Mouse (Mus musculus) MEL (cell line): ENCODE data around the gene Cd9. TPM values are rescaled to one million over a fixed set of nuclear protein-coding genes. Genes with fewer than 3 reads are reported as not detected.
"Not testable (repeated sequence)": the region's sequence is repeated elsewhere in the genome, so short reads cannot be mapped to it uniquely, and the experiment has no call there.

ENCODE experiments used
- DNase-seq: peaks from one replicate; pipeline ENCODE4 v3.0.0; 2011; ENCODE audit warnings: low read depth, low spot score
- H3K27ac ChIP-seq: 2 replicates; pipeline ENCODE4 v1.5.1; 2012; ENCODE audit warnings: low read depth, mild to moderate bottlenecking, control low read depth, low read length, moderate library complexity; ENCODE audit not compliant: control insufficient read depth
- H3K27me3 ChIP-seq, 2 experiments: fragments of 150-350 bp in 1 of 2; sonication (generic) in 1 of 2; 2 replicates each; pipeline ENCODE4 v1.6.1; 2012; ENCODE audit warnings: low read length in 2 of 2, mild to moderate bottlenecking in 2 of 2, improper control_type of control experiment in 1 of 2, moderate library complexity in 1 of 2; ENCODE audit not compliant: insufficient read depth in 2 of 2, control insufficient read depth in 1 of 2
- H3K36me3 ChIP-seq, 2 experiments: 2 replicates each; pipeline ENCODE4 v1.6.1; 2012 to 2014; ENCODE audit warnings: low read length in 2 of 2, improper control_type of control experiment in 1 of 2, inconsistent platforms in 1 of 2, mild to moderate bottlenecking in 1 of 2; ENCODE audit not compliant: insufficient read depth in 2 of 2, control insufficient read depth in 1 of 2
- H3K4me1 ChIP-seq, 2 experiments: fragments of 150-350 bp in 1 of 2; sonication (generic) in 1 of 2; 2 replicates each; pipeline ENCODE4 v1.6.1; 2012; ENCODE audit warnings: low read length in 2 of 2, improper control_type of control experiment in 1 of 2, mild to moderate bottlenecking in 1 of 2; ENCODE audit not compliant: insufficient read depth in 2 of 2, control insufficient read depth in 1 of 2
- H3K4me3 ChIP-seq, 2 experiments: fragments of 150-350 bp in 1 of 2; sonication (generic) in 1 of 2; 2 replicates each; pipeline ENCODE4 v1.5.1; 2012; ENCODE audit warnings: low read depth in 2 of 2, low read length in 2 of 2, mild to moderate bottlenecking in 2 of 2, moderate library complexity in 2 of 2, control low read depth in 1 of 2, improper control_type of control experiment in 1 of 2; ENCODE audit not compliant: control insufficient read depth in 1 of 2, insufficient read depth in 1 of 2
- H3K79me2 ChIP-seq: 2 replicates; pipeline ENCODE4 v1.6.1; 2012; ENCODE audit warnings: mild to moderate bottlenecking, low read length, moderate library complexity; ENCODE audit not compliant: control insufficient read depth, poor library complexity, insufficient read depth
- H3K9ac ChIP-seq: 2 replicates; pipeline ENCODE4 v1.6.1; 2012; ENCODE audit warnings: low read depth, mild to moderate bottlenecking, control low read depth, low read length, moderate library complexity; ENCODE audit not compliant: control insufficient read depth, poor library complexity, severe bottlenecking
- H3K9me3 ChIP-seq: fragments of 150-350 bp; sonication (generic); replicated peaks from 2 replicates; pipeline ENCODE4 v1.6.1; 2012; ENCODE audit warnings: mild to moderate bottlenecking, low read length, improper control_type of control experiment, moderate library complexity; ENCODE audit not compliant: insufficient read depth
- EP300 ChIP-seq, 2 experiments: IDR thresholded peaks; 2 replicates each; pipeline ENCODE4 v1.6.1; 2011; ENCODE audit warnings: improper control_type of control experiment in 2 of 2, low read length in 2 of 2, low read depth in 1 of 2, mild to moderate bottlenecking in 1 of 2
- GATA1 ChIP-seq: IDR thresholded peaks from 2 replicates; pipeline ENCODE4 v1.6.1; 2011; ENCODE audit warnings: low read depth, low read length, improper control_type of control experiment
- HCFC1 ChIP-seq: IDR thresholded peaks from 2 replicates; pipeline ENCODE4 v1.6.1; 2012; ENCODE audit warnings: low read depth, mild to moderate bottlenecking, inconsistent platforms, low read length, improper control_type of control experiment, moderate library complexity
- MAFK ChIP-seq: IDR thresholded peaks from 2 replicates; pipeline ENCODE4 v1.6.1; 2011; ENCODE audit warnings: low read depth, mild to moderate bottlenecking, low read length, improper control_type of control experiment, borderline replicate concordance
- MAX ChIP-seq: IDR thresholded peaks from 2 replicates; pipeline ENCODE4 v1.6.1; 2011; ENCODE audit warnings: low read length, improper control_type of control experiment
- MAZ ChIP-seq: IDR thresholded peaks from 2 replicates; pipeline ENCODE4 v1.6.1; 2012; ENCODE audit warnings: low read depth, mild to moderate bottlenecking, inconsistent platforms, low read length, improper control_type of control experiment
- MEF2A ChIP-seq: IDR thresholded peaks from 2 replicates; pipeline ENCODE4 v1.6.1; 2014; ENCODE audit warnings: low read depth, mild to moderate bottlenecking, inconsistent platforms, low read length, improper control_type of control experiment; ENCODE audit not compliant: poor library complexity, insufficient replicate concordance, severe bottlenecking; ENCODE audit errors: extremely low read depth
- MYB ChIP-seq: IDR thresholded peaks from 2 replicates; pipeline ENCODE4 v1.6.1; 2011; ENCODE audit warnings: mild to moderate bottlenecking, low read depth, low read length, improper control_type of control experiment
- NELFE ChIP-seq: IDR thresholded peaks from 2 replicates; pipeline ENCODE4 v1.6.1; 2011; ENCODE audit warnings: low read depth, low read length, improper control_type of control experiment
- POLR2AphosphoS2 ChIP-seq: IDR thresholded peaks from 2 replicates; pipeline ENCODE4 v1.6.1; 2011; ENCODE audit warnings: low read length, improper control_type of control experiment
- RAD21 ChIP-seq: IDR thresholded peaks from 2 replicates; pipeline ENCODE4 v1.6.1; 2011; ENCODE audit warnings: mild to moderate bottlenecking, low read depth, low read length, improper control_type of control experiment
- RCOR1 ChIP-seq: IDR thresholded peaks from 2 replicates; pipeline ENCODE4 v1.6.1; 2012; ENCODE audit warnings: low read depth, mild to moderate bottlenecking, inconsistent platforms, low read length, improper control_type of control experiment
- SMC3 ChIP-seq: IDR thresholded peaks from 2 replicates; pipeline ENCODE4 v1.6.1; 2011; ENCODE audit warnings: low read depth, low read length, improper control_type of control experiment
- TCF12 ChIP-seq: IDR thresholded peaks from 2 replicates; pipeline ENCODE4 v1.6.1; 2014; ENCODE audit warnings: low read depth, mild to moderate bottlenecking, inconsistent platforms, low read length, improper control_type of control experiment, moderate library complexity
- UBTF ChIP-seq: IDR thresholded peaks from 2 replicates; pipeline ENCODE4 v1.6.1; 2012; ENCODE audit warnings: low read depth, mild to moderate bottlenecking, inconsistent platforms, low read length, improper control_type of control experiment, moderate library complexity, borderline replicate concordance; ENCODE audit not compliant: insufficient read depth
- USF2 ChIP-seq, 2 experiments: IDR thresholded peaks; 2 replicates each; pipeline ENCODE4 v1.6.1; 2011 to 2012; ENCODE audit warnings: improper control_type of control experiment in 2 of 2, low read length in 2 of 2, borderline replicate concordance in 1 of 2, inconsistent platforms in 1 of 2, low read depth in 1 of 2, mild to moderate bottlenecking in 1 of 2; ENCODE audit not compliant: insufficient read depth in 1 of 2
- ZMIZ1 ChIP-seq: IDR thresholded peaks from 2 replicates; pipeline ENCODE4 v1.6.1; 2012; ENCODE audit warnings: low read depth, mild to moderate bottlenecking, inconsistent platforms, low read length, improper control_type of control experiment, moderate library complexity
- ZNF384 ChIP-seq: IDR thresholded peaks from 2 replicates; pipeline ENCODE4 v1.6.1; 2012; ENCODE audit warnings: low read depth, mild to moderate bottlenecking, inconsistent platforms, low read length, improper control_type of control experiment
- polyA plus RNA-seq, 2 experiments: library from polyadenylated mRNA; stranded (reverse) in 1 of 2; unstranded in 1 of 2; fragments of >175 nt in 1 of 2; fragments of >200 nt in 1 of 2; gene quantifications; 2 replicates each; pipeline versions ENCODE4 v1.2.1 to v1.2.4; 2012; ENCODE audit warnings: low replicate concordance in 2 of 2, low read depth in 1 of 2; ENCODE audit not compliant: insufficient read length in 2 of 2, insufficient read depth in 1 of 2, missing spikeins in 1 of 2
- total RNA-seq: library from RNA; depleted of rRNA; stranded (reverse); fragments of 300-350 nt; gene quantifications from 2 replicates; pipeline ENCODE4 v1.2.3, GENCODE M21; 2012

The Cd9 gene
- total and polyA plus RNA-seq, 3 experiments, result 3.6 to 10.9 TPM; not detected in 1

DNA sequence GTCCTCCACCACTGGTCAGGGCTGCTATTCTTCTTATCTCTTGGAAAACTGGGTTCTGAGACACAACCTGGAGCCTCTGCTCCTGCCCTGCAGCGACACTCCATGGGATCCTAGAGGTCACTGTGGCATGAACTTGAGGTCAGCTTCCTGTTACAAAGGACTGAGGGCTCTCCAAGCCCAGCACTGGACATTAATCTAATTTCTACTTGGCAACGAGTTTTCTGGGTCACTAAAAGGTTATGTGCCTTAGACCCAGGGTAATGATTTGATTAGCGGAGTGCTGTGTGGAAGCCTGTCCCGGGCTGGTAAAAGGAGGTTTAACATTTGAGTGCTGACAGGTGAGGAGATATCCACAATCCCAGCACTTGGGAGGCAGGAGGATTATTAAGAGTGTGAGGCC is 9.0 kb downstream of the Cd9 start:
- no peak for TF ChIP-seq ZMIZ1
- no peak for TF ChIP-seq ZNF384
- TF ChIP-seq GATA1, result no peak
- no peak for TF ChIP-seq USF2 (IDR thresholded peaks at IDR 0.05; ENCODE audit: borderline replicate concordance in 1 of 2, insufficient read depth in 1 of 2, low read depth in 1 of 2, low read length in 2 of 2)
- no peak for TF ChIP-seq MAX
- no peak for TF ChIP-seq MAZ
- no peak for TF ChIP-seq RCOR1
- TF ChIP-seq EP300 (IDR thresholded peaks at IDR 0.05; ENCODE audit: low read depth in 1 of 2, low read length in 2 of 2), result no peak
- TF ChIP-seq MEF2A, result no peak
- no peak for TF ChIP-seq POLR2AphosphoS2
- no peak for TF ChIP-seq RAD21
- TF ChIP-seq TCF12, result no peak
- H3K9me3 ChIP-seq, result no peaks in the 10 kb centered on the region
- DNase-seq, result no peak
- peaks cover 0 to 4% of the 10 kb centered on the region in 2 experiments; a peak in 2 of 4 replicates for H3K36me3 ChIP-seq
- no peak overlapping the region for H3K4me3 ChIP-seq
- no peak overlapping the region for H3K27ac ChIP-seq
- no peak overlapping the region for H3K9ac ChIP-seq
- H3K27me3 ChIP-seq, result no peaks in the 10 kb centered on the region
- H3K79me2 ChIP-seq, result no peaks in the 10 kb centered on the region
- H3K4me1 ChIP-seq, result peaks cover 2 to 11% of the 10 kb centered on the region in 2 experiments; a peak in 3 of 4 replicates

DNA sequence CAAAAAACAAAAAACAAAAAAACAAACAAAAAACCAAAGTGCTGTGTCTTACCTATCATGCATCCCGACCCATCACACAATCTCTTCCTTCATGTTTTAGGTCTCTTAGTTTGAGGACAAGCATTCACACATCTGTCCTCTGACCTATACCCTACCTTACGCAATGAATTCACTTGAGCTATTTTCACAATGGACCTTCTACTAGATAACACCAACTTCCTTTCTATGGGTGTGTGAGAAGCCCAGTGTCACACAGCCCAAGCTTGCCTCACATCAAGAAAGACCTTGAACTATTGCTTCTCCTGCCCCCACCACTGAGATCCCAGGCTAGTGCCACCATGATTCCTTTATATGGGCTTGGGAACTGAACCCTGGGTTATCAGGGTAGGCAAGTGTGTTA is 9.9 kb downstream of the Cd9 start:
- Histone ChIP-seq H3K4me3 (no peak overlapping the region), H3K27me3 (no peaks in the 10 kb centered on the region), H3K27ac (no peak overlapping the region), H3K9ac (no peak overlapping the region), H3K9me3 (no peaks in the 10 kb centered on the region), H3K4me1 (peaks cover 3 to 14% of the 10 kb centered on the region in 2 experiments; a peak in 3 of 4 replicates), H3K79me2 (no peaks in the 10 kb centered on the region), H3K36me3 (peaks cover 0 to 4% of the 10 kb centered on the region in 2 experiments; a peak in 2 of 4 replicates)
- no peak for TF ChIP-seq NELFE
- no peak for TF ChIP-seq MAZ
- no peak for TF ChIP-seq MYB
- TF ChIP-seq MAFK, result no peak
- TF ChIP-seq UBTF, result no peak
- TF ChIP-seq HCFC1, result no peak
- TF ChIP-seq SMC3, result no peak
- no peak for DNase-seq

DNA sequence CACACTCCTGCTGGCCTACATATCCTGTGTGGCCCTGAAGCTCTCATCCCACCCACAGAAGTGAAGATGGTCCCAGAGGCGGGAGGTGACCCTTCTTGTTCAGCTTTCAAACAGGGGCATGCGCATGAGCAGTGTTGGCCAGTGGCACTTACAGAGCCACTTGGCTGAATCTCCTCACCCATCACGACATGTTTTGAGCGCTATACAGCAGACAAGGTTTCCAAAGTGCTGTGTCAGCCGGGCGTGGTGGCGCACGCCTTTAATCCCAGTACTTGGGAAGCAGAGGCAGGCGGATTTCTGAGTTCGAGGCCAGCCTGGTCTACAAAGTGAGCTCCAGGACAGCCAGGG is 10.3 kb downstream of the Cd9 start:
- H3K36me3 ChIP-seq, H3K4me3 ChIP-seq, H3K9ac ChIP-seq, H3K79me2 ChIP-seq, H3K27ac ChIP-seq, H3K9me3 ChIP-seq, H3K27me3 ChIP-seq, DNase-seq: not testable (repeated sequence)
- H3K4me1 ChIP-seq, result peaks cover 3 to 14% of the 10 kb centered on the region in 2 experiments; a peak in 3 of 4 replicates
